Mouse (Mus musculus): ENCODE data around the gene Synpo2.

Gene Synpo2

DNA sequence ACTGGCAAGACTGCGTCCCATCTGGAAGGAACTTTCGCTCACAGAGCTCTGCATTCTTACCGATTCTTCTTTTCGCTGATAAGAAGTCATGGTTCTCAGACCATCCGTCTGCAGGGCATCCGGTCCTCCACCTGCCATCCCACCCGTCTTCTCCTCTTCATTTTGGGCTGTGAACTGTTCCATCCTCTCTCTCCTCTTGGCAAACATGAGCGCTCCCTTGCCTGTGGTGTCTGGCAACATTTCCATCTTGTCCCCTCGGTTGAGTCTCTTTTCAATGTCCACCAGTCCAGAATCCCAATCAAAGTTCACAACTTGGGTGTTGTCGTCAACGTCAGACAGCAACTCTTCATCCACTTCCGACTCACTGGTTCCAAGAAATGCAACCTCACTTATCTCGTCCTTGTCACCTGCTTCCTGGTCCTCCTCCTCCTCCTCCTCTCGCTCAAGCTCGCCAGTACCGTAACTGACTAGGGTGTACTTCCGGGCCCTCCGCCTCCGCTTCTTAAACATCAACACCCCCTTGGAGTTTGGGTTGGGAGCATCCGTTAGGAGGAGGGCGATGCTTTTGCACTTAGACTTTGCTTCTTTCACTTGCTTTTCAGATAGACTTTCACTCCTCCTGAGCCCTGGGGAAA, 121.8 kb downstream of the Synpo2 start:
- in situ Hi-C loops (cut with MboI; ENCODE audit: low pct_unique_long_range_greater_than_20kb in 1 of 2, low sequenced_read_pairs in 2 of 2, unreplicated experiment in 1 of 2) = no loop called here

DNA sequence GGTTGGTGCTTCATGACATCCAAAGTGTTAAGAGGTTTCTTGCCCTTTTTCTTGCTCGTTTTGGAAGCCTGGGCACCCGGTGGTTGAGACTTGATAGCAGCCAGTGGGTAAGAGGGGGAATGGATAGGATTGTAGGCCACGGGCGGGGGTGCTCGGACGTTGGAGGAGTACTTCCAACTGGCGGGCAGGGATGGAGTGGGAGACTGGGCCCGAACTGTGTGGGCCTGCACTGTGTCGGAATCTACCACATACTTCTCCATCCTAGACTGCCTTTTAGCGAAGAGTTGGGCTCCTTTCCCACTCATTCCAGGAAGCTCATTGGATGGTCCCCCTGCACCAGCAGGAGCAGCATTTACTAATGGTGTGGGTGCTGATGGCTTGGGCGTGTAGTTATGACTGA, 123.2 kb downstream of the Synpo2 start:
- in situ Hi-C loops (cut with MboI; ENCODE audit: low pct_unique_long_range_greater_than_20kb in 1 of 2, low sequenced_read_pairs in 2 of 2, unreplicated experiment in 1 of 2) = no loop called here

DNA sequence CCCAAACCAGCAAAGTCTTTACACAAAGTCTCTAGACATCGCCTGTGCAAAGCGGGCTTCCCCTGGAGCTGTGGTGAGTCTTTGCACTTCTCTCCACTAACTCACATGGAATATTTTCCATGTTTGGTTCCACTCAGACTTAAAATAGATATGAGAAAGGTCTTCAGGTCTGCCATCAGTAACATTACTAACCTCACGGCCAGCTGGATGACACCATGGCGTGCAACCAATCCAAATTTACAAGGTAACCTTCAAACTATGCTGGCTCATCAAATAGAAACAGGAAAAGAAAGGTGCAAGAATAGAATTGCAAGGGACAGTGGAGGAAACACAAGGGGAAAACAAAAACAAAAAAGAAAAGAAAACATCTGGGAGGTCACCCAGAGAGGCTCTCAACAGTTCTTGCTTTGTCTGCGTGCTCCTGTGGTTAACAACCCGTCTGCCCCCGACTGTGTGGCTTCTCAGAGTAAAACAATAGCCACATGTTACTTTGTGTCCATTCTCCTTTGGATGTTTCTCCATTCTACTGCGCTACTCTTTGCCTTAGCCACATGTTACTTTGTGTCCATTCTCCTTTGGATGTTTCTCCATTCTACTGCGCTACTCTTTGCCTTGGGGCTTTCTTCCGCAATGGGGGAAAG, 124.8 kb downstream of the Synpo2 start:
- in situ Hi-C loops (cut with MboI; ENCODE audit: low pct_unique_long_range_greater_than_20kb in 1 of 2, low sequenced_read_pairs in 2 of 2, unreplicated experiment in 1 of 2) = no loop called here

DNA sequence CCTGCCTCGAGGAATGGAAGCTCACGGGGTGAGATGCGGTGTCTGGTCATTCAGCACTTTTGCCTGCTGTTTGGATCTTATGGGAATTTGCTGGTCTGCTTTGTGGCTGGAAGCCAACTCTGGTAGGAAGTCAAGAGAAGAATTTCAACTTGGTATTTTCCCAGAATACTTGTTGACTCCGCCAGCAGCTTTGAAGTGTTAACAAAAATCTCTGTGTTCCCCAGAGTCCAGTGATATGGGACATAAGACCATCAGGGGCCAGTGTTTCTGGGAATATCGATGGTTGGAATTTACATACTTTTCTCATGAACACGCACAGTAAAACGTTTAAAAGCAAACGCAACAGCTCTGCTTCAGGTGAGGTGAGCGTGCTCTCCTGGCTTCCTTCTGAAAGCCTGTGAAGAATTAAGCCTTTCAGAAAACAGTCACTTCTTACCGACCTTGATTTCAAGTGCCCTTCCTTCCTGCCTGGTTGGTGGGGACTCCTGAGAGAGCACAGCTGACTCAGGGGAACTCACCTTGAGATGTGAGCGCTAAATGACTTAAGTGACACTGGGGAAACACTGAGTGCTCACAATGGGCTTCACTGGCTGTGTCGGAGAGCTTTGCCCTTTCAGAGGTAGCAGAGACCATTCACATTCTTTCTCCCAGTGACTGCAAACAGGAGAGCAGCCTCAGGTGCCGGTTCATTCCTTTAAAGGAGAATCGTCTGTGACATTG, 128.0 kb downstream of the Synpo2 start:
- in situ Hi-C loops (cut with MboI; ENCODE audit: low pct_unique_long_range_greater_than_20kb in 1 of 2, low sequenced_read_pairs in 2 of 2, unreplicated experiment in 1 of 2) = no loop called here

DNA sequence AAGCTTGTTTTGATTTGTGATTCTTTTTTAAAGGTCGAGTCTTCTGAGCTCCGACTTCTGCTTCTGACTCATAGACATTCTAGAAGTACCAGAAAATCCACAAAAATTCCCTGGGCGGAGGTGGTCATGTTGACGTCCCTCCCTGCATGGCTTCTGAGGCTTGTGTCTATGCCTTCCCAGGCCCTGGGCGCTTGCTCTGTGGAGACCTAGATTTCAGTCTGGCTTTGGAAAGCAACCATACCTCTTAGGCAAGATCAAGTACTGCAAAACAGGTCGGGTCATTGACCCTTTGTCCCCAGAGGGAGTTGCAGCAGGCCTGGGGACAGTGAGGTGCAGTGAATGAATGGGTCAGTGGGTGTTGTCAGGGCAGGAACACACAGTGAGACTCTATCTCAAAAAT, 131.6 kb downstream of the Synpo2 start:
- in situ Hi-C loops (cut with MboI; ENCODE audit: low pct_unique_long_range_greater_than_20kb in 1 of 2, low sequenced_read_pairs in 2 of 2, unreplicated experiment in 1 of 2) = no loop called here

DNA sequence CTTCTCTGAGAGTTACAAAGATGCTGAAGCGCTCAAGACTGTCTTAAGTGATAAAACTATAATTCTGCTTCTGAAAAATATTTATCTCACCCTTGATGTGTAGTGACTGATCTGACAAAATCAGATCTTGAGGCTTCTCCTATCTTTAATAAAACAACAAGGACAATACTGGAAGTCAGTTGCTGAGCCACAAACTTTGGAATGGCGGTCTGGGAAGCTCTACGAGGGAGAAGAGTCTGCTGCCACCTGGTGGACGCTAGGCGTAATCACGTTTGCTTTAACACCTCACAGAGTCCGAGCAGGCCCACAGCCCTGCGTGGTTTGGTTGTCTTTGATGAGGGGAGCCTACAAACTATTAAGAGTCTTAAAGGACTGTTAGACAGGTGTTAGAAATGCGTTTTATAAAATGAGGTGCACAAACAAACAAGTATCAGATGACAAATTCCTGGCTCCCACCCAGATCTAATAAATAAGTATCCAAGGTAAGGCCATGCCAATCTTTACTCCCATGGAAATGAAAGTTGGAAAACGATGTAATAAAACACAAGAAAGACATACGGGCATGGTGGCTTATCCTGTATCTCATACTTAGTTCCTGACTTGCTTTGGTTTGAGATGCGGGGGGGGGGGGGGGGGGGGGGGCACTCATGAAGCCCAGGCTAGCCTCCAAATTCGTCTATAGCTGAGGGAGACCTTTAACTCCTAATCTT, 132.6 kb downstream of the Synpo2 start:
- in situ Hi-C loops (cut with MboI; ENCODE audit: low pct_unique_long_range_greater_than_20kb in 1 of 2, low sequenced_read_pairs in 2 of 2, unreplicated experiment in 1 of 2) = no loop called here

DNA sequence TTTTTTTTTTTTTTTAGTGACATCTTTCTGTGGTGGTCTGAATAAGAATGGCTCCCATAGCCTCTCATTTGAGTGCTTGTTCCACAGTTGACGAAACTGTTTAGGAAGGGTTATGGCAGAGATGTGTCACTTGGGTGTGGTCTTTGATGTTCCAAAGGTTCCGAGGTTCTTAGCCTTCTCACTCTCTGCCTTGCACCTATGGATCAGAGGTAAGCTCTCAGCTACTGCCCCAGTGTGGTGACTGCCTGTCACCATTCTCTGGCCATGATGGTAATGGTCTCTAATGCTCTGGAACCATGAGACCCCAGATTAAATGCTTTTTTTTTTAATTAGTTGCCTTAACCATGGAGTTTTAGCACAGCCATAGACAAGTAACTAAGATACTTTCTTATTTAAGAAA, 134.2 kb downstream of the Synpo2 start:
- in situ Hi-C loops (cut with MboI; ENCODE audit: low pct_unique_long_range_greater_than_20kb in 1 of 2, low sequenced_read_pairs in 2 of 2, unreplicated experiment in 1 of 2) = no loop called here

DNA sequence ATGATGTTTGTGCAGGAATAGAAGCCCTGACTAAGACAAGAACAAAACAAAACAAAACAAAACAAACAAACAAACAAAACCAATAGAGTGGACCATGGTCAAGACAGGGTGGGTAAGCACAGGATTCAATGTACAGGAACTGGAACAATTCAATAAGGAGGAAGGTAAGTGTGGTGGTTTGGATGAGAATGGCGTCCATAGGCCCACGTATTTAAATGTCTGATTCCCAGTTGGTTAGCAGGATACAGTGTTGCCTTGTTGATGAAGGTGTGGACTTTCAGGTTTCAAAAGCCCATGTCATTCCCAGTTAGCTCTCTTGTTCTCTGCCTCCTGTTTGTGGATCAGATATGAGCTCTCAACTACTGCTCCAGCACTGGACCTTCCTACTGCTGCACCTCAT, 140.8 kb downstream of the Synpo2 start:
- in situ Hi-C loops (cut with MboI; ENCODE audit: low pct_unique_long_range_greater_than_20kb in 1 of 2, low sequenced_read_pairs in 2 of 2, unreplicated experiment in 1 of 2) = no loop called here

DNA sequence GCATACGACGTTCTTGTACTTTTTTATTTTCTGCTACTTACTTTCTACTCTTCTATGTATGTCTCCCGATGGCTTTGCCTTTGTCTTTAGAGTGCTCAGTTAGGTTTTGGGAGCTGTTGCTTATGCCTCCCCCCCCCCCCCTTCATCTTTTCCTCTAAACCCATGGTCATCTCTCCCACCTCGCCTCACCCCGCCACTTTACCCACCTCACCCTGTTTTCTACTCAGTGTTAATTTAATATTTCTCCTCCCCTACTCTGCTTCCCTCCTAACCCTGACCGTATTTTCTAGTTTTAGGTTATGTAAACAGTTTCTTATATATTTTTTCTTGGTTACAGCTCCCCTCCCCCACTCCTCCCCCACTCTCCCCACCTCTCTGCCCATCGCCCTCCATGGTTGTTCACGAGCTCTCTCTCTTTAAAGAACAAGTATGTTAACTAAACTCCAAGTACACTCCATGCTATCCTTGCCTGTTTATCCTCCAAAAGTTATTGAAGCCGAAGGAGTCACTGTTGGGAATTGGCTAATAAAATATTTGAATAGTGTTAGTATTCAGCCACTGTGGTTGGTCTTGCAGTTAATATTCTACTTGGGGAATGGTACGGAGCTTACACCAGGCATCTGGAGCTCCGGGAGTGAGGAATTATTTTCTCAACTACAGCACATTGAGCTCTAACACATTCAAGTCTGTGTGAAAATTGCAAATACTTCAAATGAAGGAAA, 142.1 kb downstream of the Synpo2 start:
- in situ Hi-C loops (cut with MboI; ENCODE audit: low pct_unique_long_range_greater_than_20kb in 1 of 2, low sequenced_read_pairs in 2 of 2, unreplicated experiment in 1 of 2) = no loop called here

DNA sequence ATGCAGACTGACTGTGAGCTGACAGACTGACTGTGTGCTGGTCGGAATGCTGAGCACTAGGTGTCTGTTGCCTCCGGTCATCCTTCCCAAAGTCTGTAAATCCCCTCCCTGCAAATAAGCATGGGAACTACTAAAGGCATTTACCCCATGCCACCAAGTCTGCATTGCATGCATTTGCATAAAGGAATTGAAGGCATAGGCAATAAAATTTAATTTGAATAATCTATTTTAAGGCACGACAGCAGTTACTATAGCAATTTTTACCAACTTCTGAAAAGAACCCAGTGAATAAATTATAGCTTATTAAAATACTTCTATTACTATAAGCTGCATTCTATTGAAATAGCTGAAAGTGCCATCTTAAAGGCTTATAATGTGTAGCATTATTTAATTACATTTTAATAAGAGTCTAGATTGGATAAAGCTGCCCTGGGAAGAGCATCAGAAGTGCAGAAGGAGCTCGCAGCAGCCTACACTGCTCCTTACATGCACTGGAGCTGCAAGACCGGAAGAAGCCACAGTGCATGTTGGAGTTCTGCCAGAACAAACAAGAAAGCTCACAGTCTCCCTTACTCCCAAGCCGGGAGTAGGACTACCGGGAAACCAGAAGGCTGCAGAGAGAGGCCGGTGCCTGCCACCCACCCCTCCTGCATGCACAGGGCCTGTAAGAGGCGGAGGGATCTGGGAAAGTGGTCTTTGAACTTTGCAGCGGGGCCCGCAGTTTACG, 142.9 kb downstream of the Synpo2 start:
- in situ Hi-C loops (cut with MboI; ENCODE audit: low pct_unique_long_range_greater_than_20kb in 1 of 2, low sequenced_read_pairs in 2 of 2, unreplicated experiment in 1 of 2) = no loop called here

DNA sequence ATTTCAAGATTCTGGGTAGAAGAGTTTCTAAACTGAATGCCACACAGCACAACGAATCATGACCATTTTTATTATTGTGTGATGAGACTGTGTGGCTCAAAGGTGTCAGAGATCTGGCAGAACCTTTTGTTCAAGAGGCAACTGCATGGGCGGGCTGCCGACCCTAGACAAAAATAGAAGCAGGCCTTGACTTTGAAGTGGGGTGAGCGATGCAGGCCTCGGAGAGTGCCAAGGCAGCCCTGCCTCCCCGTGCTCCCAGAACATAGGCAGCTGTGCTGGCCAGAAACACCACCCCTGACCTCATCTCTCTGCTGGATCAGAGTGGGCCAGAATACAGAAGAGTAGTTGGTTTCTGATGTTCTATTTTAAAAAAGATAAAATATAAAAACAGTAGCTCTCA, 143.5 kb downstream of the Synpo2 start:
- in situ Hi-C loops (cut with MboI; ENCODE audit: low pct_unique_long_range_greater_than_20kb in 1 of 2, low sequenced_read_pairs in 2 of 2, unreplicated experiment in 1 of 2) = no loop called here

DNA sequence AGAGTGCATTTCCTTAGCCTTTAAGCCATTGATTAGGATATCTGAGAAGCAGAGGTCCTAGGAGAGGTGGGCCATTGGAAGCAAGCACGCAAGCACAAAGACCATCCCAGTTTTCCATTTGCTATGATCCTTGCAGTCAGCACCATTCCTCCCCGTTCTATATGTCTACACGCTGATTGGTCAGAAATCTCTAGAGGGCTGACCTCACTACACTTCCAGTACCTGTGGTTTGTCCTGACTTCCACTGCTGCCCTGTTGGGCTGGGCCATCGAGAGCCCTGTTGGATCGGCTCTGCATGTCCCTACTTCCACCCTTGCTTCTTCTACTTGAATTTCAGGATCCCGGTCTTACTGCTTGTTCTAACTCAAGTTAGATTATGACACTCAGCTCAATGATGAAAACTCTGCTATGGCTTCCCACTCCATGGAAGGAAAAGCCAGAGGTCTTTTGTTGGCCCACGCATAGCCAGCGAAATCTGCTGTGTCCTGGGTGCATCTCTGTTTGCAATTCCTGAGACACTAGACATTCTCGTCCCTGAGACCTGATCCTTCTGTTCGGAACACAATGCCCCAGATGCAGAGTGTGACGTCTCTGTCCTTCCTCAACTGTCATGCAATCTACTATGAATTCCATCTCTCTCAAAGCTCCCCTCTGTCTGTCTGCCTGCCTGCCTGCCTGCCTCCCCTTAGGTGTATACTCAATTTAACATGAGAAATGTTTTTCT, 146.5 kb downstream of the Synpo2 start:
- in situ Hi-C loops (cut with MboI; ENCODE audit: low pct_unique_long_range_greater_than_20kb in 1 of 2, low sequenced_read_pairs in 2 of 2, unreplicated experiment in 1 of 2) = no loop called here

DNA sequence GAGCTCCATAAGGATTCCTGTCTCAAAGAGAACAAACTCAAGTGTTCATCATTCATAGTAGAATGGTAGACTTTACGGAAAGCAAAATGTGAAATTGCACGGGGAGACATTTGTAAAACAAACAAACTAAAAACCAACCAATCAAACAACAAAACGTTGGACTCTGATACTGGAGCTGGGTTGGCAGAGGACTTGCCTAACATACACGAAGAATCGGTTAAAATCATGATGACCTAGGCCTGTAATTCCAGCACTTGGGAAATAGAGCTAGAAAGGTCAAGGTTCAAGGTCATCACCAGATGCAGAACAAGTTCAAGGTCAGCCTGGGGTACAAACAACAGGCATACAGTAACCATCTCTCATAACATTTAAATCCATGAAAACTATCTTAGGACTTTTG, 147.7 kb downstream of the Synpo2 start:
- in situ Hi-C loops (cut with MboI; ENCODE audit: low pct_unique_long_range_greater_than_20kb in 1 of 2, low sequenced_read_pairs in 2 of 2, unreplicated experiment in 1 of 2) = no loop called here

DNA sequence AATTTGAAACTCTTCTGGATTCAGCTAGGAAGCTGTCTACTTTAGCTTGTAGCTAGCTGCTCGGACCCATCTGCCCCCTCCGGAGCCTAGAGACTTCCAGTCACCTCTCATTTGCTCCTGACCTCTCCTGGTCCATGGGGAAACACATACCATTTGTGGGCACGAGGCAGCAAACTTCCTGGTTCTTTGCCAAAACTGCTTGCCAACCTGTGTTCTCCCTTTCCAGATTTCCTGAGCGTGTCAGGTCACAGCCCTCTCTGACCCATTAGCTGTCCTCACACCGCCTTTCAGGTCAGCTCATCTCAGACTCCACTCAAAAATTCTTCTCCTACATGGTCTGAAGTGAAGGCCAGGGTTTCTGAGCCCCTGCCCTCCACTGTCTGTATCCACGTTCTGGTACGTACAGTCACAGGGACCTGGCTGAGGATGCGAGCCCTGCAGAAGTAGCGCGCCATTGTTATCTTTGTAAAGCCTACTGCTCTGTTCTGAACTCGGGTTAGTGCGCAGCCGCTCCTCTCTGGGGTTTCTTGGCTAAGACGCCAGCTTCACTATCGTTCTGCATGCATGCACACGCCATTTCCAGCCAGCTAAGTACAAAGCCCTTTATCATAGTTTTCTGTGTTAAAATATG, 150.0 kb downstream of the Synpo2 start:
- in situ Hi-C loops (cut with MboI; ENCODE audit: low pct_unique_long_range_greater_than_20kb in 1 of 2, low sequenced_read_pairs in 2 of 2, unreplicated experiment in 1 of 2) = no loop called here

DNA sequence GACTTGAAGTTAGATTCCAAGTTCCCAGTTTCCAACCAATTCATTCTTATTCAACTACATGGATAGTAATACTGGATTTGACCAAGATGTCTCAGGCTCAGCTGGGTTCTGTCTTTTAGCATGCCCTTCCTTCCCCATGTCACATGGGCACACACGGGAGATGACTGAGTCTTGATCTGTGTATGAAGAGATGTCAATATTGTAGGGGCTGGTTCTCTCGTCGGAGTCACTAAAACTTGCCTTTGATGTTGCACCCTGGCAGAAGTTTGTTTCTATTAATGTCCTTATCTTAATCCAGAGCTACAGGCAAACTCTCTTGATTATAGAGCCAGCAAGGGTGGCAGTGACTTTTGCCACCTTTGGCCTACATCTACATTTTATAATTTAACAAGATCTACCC, 154.3 kb downstream of the Synpo2 start:
- in situ Hi-C loops (cut with MboI; ENCODE audit: low pct_unique_long_range_greater_than_20kb in 1 of 2, low sequenced_read_pairs in 2 of 2, unreplicated experiment in 1 of 2) = no loop called here

DNA sequence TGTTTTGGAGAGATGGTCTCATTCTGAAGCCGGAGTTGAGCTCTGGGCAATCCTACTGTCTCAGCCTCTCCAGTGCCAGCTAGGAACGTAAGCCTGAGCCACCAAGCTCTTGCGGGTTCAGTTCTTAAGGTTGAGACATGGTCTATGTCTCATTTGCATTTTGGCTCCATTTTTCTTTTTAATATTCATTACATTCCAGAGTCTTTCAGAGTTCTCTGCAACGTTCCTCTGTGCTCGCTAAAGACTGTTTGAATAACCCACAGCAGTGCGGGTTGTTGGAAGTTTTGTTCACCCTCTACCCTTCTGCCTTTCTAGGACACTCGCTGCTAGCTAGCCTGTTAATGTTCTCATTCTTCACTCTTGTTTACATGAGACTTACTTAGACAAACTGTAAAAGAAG, 155.0 kb downstream of the Synpo2 start:
- in situ Hi-C loops (cut with MboI; ENCODE audit: low pct_unique_long_range_greater_than_20kb in 1 of 2, low sequenced_read_pairs in 2 of 2, unreplicated experiment in 1 of 2) = no loop called here

DNA sequence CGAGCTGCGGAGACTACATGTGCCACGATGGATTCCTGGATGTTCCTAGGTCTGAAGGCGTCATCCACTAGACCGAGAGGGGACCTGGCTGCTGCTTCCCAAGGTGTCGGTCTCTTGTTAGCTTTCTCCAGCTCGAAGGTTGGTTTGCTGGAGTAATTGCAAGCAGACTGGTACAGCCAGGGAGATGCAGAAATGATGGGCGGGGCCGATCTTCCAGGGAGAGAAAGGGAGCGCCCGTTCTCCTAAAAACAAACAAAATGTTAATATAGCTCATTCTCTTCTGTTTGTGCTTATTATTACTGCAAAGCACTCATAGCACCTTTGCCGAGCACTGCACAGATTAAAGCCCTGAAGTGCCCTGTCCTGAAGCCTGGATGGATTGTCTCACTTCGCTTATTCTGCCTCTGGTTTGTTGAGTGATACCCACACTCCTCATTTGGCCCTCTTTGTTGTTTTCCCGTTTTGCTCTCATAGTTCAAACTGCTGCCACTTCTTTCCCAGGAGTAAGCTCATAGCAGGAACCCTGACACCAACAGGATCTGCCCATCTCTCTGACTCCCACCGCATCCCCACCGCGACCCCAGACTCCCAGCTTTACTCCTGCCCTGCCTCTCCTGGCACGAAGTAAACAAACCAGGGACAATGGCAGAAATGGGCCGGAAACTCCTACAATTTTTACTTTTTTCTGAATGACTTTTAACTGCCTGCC, 155.8 kb downstream of the Synpo2 start:
- in situ Hi-C loops (cut with MboI; ENCODE audit: low pct_unique_long_range_greater_than_20kb in 1 of 2, low sequenced_read_pairs in 2 of 2, unreplicated experiment in 1 of 2) = no loop called here

Measured in mouse embryonic stem cell (cell line).